Mouse (Mus musculus) hindbrain, postnatal 0 days (tissue): Measurements from ENCODE around the gene Pfkfb2. TPM values are rescaled to one million over a fixed set of nuclear protein-coding genes. Genes with fewer than 3 reads are reported as not detected.
"Not testable (repeated sequence)": the region's sequence is repeated elsewhere in the genome, so short reads cannot be mapped to it uniquely, and the experiment has no call there.

Experiments
- ATAC-seq: fragments of 200-750 bp; cut with Nextera tagmentation; 2 replicates; pipeline ENCODE4 v1.8.0; 2017; ENCODE audit warnings: mild to moderate bottlenecking, moderate TSS enrichment, moderate library complexity
- DNase-seq: peaks from one replicate; pipeline ENCODE4 v3.0.0-alpha.2; 2015; ENCODE audit warnings: low spot score
- H3K27ac ChIP-seq: fragments of 300-500 bp; sonication (generic); 2 replicates; pipeline ENCODE4 v1.5.1; 2014; ENCODE audit warnings: mild to moderate bottlenecking
- H3K27me3 ChIP-seq: fragments of 300-500 bp; sonication (generic); 2 replicates; pipeline ENCODE4 v1.6.1; 2014; ENCODE audit warnings: low read length, mixed read lengths; ENCODE audit not compliant: insufficient read depth
- H3K36me3 ChIP-seq: fragments of 300-500 bp; sonication (generic); 2 replicates; pipeline ENCODE4 v1.6.1; 2014; ENCODE audit warnings: low read length, mixed read lengths; ENCODE audit not compliant: insufficient read depth
- H3K4me1 ChIP-seq: fragments of 300-500 bp; sonication (generic); 2 replicates; pipeline ENCODE4 v1.6.1; 2014; ENCODE audit warnings: antibody characterized with exemption, low read length, mixed read lengths; ENCODE audit not compliant: insufficient read depth
- H3K4me2 ChIP-seq: fragments of 300-500 bp; sonication (generic); 2 replicates; pipeline ENCODE4 v1.6.1; 2014; ENCODE audit warnings: low read depth, mild to moderate bottlenecking, low read length, moderate library complexity, mixed read lengths
- H3K4me3 ChIP-seq: fragments of 300-500 bp; sonication (generic); 2 replicates; pipeline ENCODE4 v1.5.1; 2014; ENCODE audit warnings: low read length
- H3K9ac ChIP-seq: fragments of 300-500 bp; sonication (generic); replicated peaks from 2 replicates; pipeline ENCODE4 v1.6.1; 2014; ENCODE audit warnings: mild to moderate bottlenecking, low read length, moderate library complexity, mixed read lengths
- H3K9me3 ChIP-seq: fragments of 300-500 bp; sonication (generic); 2 replicates; pipeline ENCODE4 v1.6.1; 2016; ENCODE audit warnings: low read length, mixed read lengths
- CTCF ChIP-seq: IDR thresholded peaks from 2 replicates; pipeline ENCODE4 v1.5.1; 2016; ENCODE audit warnings: antibody characterized with exemption, control low read depth, low read depth
- WGBS: fragments of 180-500 bp; shearing (Covaris S2); extraction: QIAGEN DNeasy Blood & Tissue Kit; methylation state at CpG from one replicate; pipeline ENCODE4 v1.1.7; 2014; 5-methylcytosine and 5-hydroxymethylcytosine counted together
- polyA plus RNA-seq: library from polyadenylated mRNA; unstranded; fragments of >200 nt; fragmentation: Nextera tagmentation; extraction: Ambion mirVana; gene quantifications from 2 replicates; pipeline ENCODE4 v1.2.1, GENCODE M21; 2015
- total RNA-seq: library from RNA; depleted of rRNA; stranded (reverse); fragments of >200 nt; gene quantifications from 2 replicates; pipeline ENCODE4 v1.2.3, GENCODE M21; 2014; rRNA removed

The Pfkfb2 gene
- total and polyA plus RNA-seq, 2 experiments from 2014 or later, result 13.3 to 30.0 TPM

DNA sequence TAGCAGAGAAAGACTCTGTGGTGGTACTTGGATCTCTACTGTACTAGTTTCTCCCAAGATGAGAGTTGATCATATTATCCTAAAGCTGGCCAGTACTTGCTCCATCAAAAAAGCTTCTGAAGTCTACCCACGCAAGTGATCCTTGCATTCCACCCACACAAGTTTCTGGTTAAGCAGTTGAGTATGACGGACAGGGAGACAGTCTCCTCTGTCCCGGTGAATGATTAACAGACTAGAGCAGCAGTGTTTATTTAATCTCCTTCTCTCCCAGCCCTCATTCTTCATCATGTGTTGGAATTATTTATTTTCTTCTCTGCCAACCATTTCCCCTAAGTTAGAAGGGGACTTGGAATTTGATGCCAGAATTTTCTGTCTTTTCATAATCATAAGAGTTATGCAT, 67.6 kb downstream of the Pfkfb2 start, which contains the start of gene C4bp:
C4bp (minus strand) TSS at position 179 of the 400 bp plus-strand sequence.
- no peak for ATAC-seq
- Histone ChIP-seq H3K27me3 (no peaks in the 10 kb centered on the region), H3K4me3 (no peak within 1 kb of the TSS), H3K9me3 (no peaks in the 10 kb centered on the region), H3K4me2 (no peak within 1 kb of the TSS), H3K4me1 (no peaks in the 10 kb centered on the region), H3K36me3 (no peaks in the 10 kb centered on the region), H3K9ac (no peak within 1 kb of the TSS), H3K27ac (no peak within 1 kb of the TSS)
- no peak for TF ChIP-seq CTCF
- 82% methylated on average over 3 of the region's 3 CpGs for WGBS
- no peak for DNase-seq

DNA sequence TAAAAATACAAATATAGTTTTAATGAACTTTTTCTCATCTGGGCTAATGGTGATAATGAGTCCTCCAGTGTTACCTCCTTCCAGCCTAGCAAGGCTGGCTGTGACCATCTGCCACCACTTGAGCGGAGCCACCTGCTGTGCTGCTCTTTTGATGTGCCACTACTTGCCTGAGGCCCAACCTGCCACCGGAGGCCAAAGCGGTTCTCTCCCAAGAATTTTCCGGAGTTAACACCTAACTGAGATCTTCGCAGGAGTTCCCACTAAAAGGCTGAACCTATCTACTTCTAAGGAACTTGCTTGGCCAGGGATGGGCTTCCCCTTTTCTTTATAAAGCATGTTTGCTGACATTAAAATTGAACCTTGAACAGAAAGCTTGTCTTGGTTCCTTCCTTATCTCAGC, 69.4 kb downstream of the Pfkfb2 start:
- H3K9me3 ChIP-seq, ATAC-seq, H3K4me3 ChIP-seq, H3K4me2 ChIP-seq, H3K36me3 ChIP-seq, H3K27ac ChIP-seq, H3K9ac ChIP-seq, H3K4me1 ChIP-seq, H3K27me3 ChIP-seq, DNase-seq: not testable (repeated sequence)
- 49% methylated on average over 5 of the region's 5 CpGs for WGBS

DNA sequence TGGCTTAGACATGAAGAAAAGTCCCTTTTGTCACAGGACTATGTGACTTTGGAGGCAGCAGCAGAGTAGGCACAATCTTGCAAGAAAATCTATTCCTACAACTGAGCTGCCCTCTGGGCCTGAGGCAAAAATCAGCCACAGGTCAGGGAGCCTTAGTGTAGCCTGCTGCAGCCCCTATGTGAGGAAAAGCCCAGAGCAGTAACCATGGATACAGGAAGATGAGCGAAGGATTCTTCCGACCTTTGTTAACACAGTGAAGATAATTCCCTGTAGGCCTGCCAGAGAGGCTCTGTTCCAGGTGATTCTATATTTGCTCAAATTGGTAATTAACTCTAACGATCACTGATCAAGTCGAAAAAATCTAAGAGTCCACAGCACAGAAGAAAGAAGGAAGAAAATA, 85.0 kb downstream of the Pfkfb2 start:
- DNase-seq (peak; percentile 17), ATAC-seq (no peak)
- no peak overlapping the region for H3K9ac ChIP-seq
- no peak overlapping the region for H3K4me3 ChIP-seq
- H3K27me3 ChIP-seq, result no peaks in the 10 kb centered on the region
- 41% methylated on average over 4 of the region's 4 CpGs for WGBS
- H3K4me1 ChIP-seq, result no peaks in the 10 kb centered on the region
- no peaks in the 10 kb centered on the region for H3K36me3 ChIP-seq
- no peak overlapping the region for H3K4me2 ChIP-seq
- H3K9me3 ChIP-seq, result no peaks in the 10 kb centered on the region
- no peak overlapping the region for H3K27ac ChIP-seq
- TF ChIP-seq CTCF, result no peak

DNA sequence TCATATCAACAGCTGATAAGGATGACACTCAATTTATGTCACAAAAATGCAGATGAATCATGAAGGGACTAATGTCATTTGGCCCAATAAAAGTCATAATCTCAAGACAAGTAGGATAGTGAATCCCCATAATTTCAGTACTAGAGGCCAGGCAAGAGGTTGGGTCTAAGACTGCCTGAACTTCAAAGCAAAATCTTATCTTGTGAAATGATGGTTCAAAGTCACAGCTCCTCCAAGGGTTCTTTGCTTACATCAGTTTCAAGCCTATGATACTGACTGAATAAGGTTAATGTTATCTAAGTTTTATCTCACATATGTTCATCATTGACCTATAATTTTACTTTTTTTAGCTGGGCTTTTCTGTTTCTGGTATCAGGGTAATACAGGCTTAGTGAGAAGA, 88.1 kb downstream of the Pfkfb2 start:
- no peak overlapping the region for H3K4me3 ChIP-seq
- ATAC-seq (no peak), DNase-seq (no peak)
- H3K9ac ChIP-seq, result no peak overlapping the region
- H3K4me2 ChIP-seq, result no peak overlapping the region
- H3K27me3 ChIP-seq, result no peaks in the 10 kb centered on the region
- no peaks in the 10 kb centered on the region for H3K9me3 ChIP-seq
- H3K4me1 ChIP-seq, result no peaks in the 10 kb centered on the region
- no peaks in the 10 kb centered on the region for H3K36me3 ChIP-seq
- TF ChIP-seq CTCF, result no peak
- no peak overlapping the region for H3K27ac ChIP-seq

Other genes with a start within 250 kb of the Pfkfb2 start
- not detected in 2 replicates for gene Zp3r, start 99.6 kb downstream of the Pfkfb2 start, total RNA-seq
- gene Zp3r, start 99.6 kb downstream of the Pfkfb2 start, polyA plus RNA-seq, result not detected in 2 replicates
- gene C4bp, start 67.6 kb downstream of the Pfkfb2 start, total RNA-seq, result not detected in 2 replicates
- gene C4bp, start 67.6 kb downstream of the Pfkfb2 start, polyA plus RNA-seq, result 0.08 and 0.18 TPM in 2 replicates
- gene Gm29427, start 13.5 kb downstream of the Pfkfb2 start, total RNA-seq, result not detected in 2 replicates
- not detected in 2 replicates for gene Gm29427, start 13.5 kb downstream of the Pfkfb2 start, polyA plus RNA-seq
- gene Yod1, start 11.9 kb downstream of the Pfkfb2 start, total RNA-seq, result 10.4 and 11.9 TPM in 2 replicates
- 19.3 and 20.7 TPM in 2 replicates for gene Yod1, start 11.9 kb downstream of the Pfkfb2 start, polyA plus RNA-seq
- 0.32 and 1.3 TPM in 2 replicates for gene AA986860, start 2.7 kb upstream of the Pfkfb2 start, total RNA-seq
- gene AA986860, start 2.7 kb upstream of the Pfkfb2 start, polyA plus RNA-seq, result 0.58 and 0.59 TPM in 2 replicates
- gene Fcamr, start 71.6 kb upstream of the Pfkfb2 start, total RNA-seq, result not detected in 2 replicates
- not detected in 2 replicates for gene Fcamr, start 71.6 kb upstream of the Pfkfb2 start, polyA plus RNA-seq
- not detected in 2 replicates for gene Pigr, start 97.4 kb upstream of the Pfkfb2 start, total RNA-seq
- gene Pigr, start 97.4 kb upstream of the Pfkfb2 start, polyA plus RNA-seq, result not detected in 2 replicates
- 0.75 and 2.2 TPM in 2 replicates for gene Fcmr, start 136.4 kb upstream of the Pfkfb2 start, total RNA-seq
- 2.5 and 2.7 TPM in 2 replicates for gene Fcmr, start 136.4 kb upstream of the Pfkfb2 start, polyA plus RNA-seq
- gene Il24, start 158.2 kb upstream of the Pfkfb2 start, total RNA-seq, result not detected in 2 replicates
- gene Il24, start 158.2 kb upstream of the Pfkfb2 start, polyA plus RNA-seq, result not detected in 2 replicates
- gene Il20, start 182.2 kb upstream of the Pfkfb2 start, total RNA-seq, result not detected in 2 replicates
- gene Il20, start 182.2 kb upstream of the Pfkfb2 start, polyA plus RNA-seq, result not detected in 2 replicates
- gene Il19, start 210.9 kb upstream of the Pfkfb2 start, total RNA-seq, result 0.37 TPM in 1 of 2 replicates, not detected in the other
- gene Il19, start 210.9 kb upstream of the Pfkfb2 start, polyA plus RNA-seq, result 0.21 TPM in 1 of 2 replicates, not detected in the other